Mouse (Mus musculus) stomach, postnatal 0 days (tissue): Measurements from ENCODE around the gene Psmb8. TPM values are rescaled to one million over a fixed set of nuclear protein-coding genes. Genes with fewer than 3 reads are reported as not detected.
A peak's percentile ranks its signal among the peaks of the same experiment; 100 is the strongest.

Experiments
- ATAC-seq: fragments of 200-750 bp; cut with Nextera tagmentation; 2 replicates; pipeline ENCODE4 v1.8.0; 2017; ENCODE audit not compliant: low FRiP score, low TSS enrichment
- DNase-seq: peaks from one replicate; pipeline ENCODE4 v3.0.0-alpha.2; 2016; ENCODE audit warnings: low spot score
- H3K27ac ChIP-seq: fragments of 300-500 bp; sonication (generic); replicated peaks from 2 replicates; pipeline ENCODE4 v1.5.1; 2014; ENCODE audit warnings: mild to moderate bottlenecking, control low read depth
- H3K27me3 ChIP-seq: fragments of 300-500 bp; sonication (generic); 2 replicates; pipeline ENCODE4 v1.6.1; 2014; ENCODE audit warnings: low read length; ENCODE audit not compliant: control insufficient read depth, insufficient read depth
- H3K36me3 ChIP-seq: fragments of 300-500 bp; sonication (generic); 2 replicates; pipeline ENCODE4 v1.6.1; 2014; ENCODE audit warnings: low read length, mixed read lengths; ENCODE audit not compliant: control insufficient read depth, insufficient read depth
- H3K4me1 ChIP-seq: fragments of 300-500 bp; sonication (generic); replicated peaks from 2 replicates; pipeline ENCODE4 v1.6.1; 2014; ENCODE audit warnings: antibody characterized with exemption; ENCODE audit not compliant: control insufficient read depth, insufficient read depth
- H3K4me2 ChIP-seq: fragments of 300-500 bp; sonication (generic); replicated peaks from 2 replicates; pipeline ENCODE4 v1.6.1; 2014; ENCODE audit warnings: low read depth, mild to moderate bottlenecking, control low read depth, moderate library complexity
- H3K4me3 ChIP-seq: fragments of 300-500 bp; sonication (generic); 2 replicates; pipeline ENCODE4 v1.5.1; 2014; ENCODE audit warnings: low read depth, low read length, control low read depth
- H3K9ac ChIP-seq: fragments of 300-500 bp; sonication (generic); 2 replicates; pipeline ENCODE4 v1.6.1; 2014; ENCODE audit warnings: mild to moderate bottlenecking, low read length, control low read depth, mixed read lengths
- H3K9me3 ChIP-seq: fragments of 300-500 bp; sonication (generic); 2 replicates; pipeline ENCODE4 v1.6.1; 2016; ENCODE audit warnings: low read length; ENCODE audit not compliant: control insufficient read depth
- CTCF ChIP-seq: IDR thresholded peaks from 2 replicates; pipeline ENCODE4 v1.5.1; 2016; ENCODE audit warnings: antibody characterized with exemption, low read depth, mild to moderate bottlenecking, moderate library complexity
- EP300 ChIP-seq: optimal IDR thresholded peaks from 2 replicates; pipeline ENCODE3; 2016; ENCODE audit warnings: antibody characterized with exemption
- whole genome bisulfite sequencing: fragments of 180-500 bp; shearing (Covaris S2); extraction: QIAGEN DNeasy Blood & Tissue Kit; methylation state at CpG from one replicate; pipeline ENCODE4 v1.1.7; 2014; 5-methylcytosine and 5-hydroxymethylcytosine counted together
- polyA plus RNA-seq: library from polyadenylated mRNA; unstranded; fragments of >200 nt; fragmentation: Nextera tagmentation; extraction: Ambion mirVana; gene quantifications from 2 replicates; pipeline ENCODE4 v1.2.1, GENCODE M21; 2015

Gene Psmb8
- polyA plus RNA-seq, 1 experiment from 2014 or later, result 16.2 TPM

DNA sequence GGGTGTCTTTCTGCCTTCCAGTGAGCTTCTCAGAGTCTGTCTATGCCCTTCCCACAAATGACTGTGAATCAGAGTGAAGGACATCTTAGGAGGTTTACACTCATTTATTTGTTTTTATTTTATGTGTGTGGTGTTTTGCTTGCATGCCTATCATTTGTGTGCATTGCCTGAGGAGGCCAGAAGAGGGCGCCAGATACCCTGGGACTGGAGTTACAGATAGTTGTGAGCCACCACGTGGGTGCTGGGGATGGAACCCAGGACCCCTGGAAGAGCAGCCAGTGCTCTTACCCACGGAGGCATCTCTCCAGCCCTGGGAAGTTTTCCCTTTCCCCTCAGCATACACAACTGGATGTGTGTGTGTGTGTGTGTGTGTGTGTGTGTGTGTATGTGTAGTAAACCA, 12.2 kb downstream of the Psmb8 start:
- 49% methylated on average over 3 of the region's 3 CpGs for WGBS
- Histone ChIP-seq H3K4me1 (no peaks in the 10 kb centered on the region), H3K9me3 (no peaks in the 10 kb centered on the region), H3K9ac (no peak overlapping the region), H3K4me3 (no peak overlapping the region), H3K36me3 (no peaks in the 10 kb centered on the region), H3K27me3 (no peaks in the 10 kb centered on the region), H3K4me2 (no peak overlapping the region), H3K27ac (no peak overlapping the region)
- peak; percentile 52 for TF ChIP-seq CTCF
- TF ChIP-seq EP300, result no peak
- ATAC-seq, result no peak
- no peak for DNase-seq

GRCm38 (mm10) chr17:34210599-34210998, 13.1 kb downstream of the Psmb8 start:
- H3K4me3 ChIP-seq, result no peak overlapping the region
- DNase-seq (no peak), ATAC-seq (no peak)
- 59% methylated on average over 3 of the region's 3 CpGs for WGBS
- TF ChIP-seq CTCF (no peak), EP300 (no peak)
- H3K4me1 ChIP-seq, result no peaks in the 10 kb centered on the region
- H3K9me3 ChIP-seq, result no peaks in the 10 kb centered on the region
- H3K9ac ChIP-seq, result no peak overlapping the region
- H3K27me3 ChIP-seq, result no peaks in the 10 kb centered on the region
- no peak overlapping the region for H3K4me2 ChIP-seq
- H3K27ac ChIP-seq, result no peak overlapping the region
- no peaks in the 10 kb centered on the region for H3K36me3 ChIP-seq

DNA sequence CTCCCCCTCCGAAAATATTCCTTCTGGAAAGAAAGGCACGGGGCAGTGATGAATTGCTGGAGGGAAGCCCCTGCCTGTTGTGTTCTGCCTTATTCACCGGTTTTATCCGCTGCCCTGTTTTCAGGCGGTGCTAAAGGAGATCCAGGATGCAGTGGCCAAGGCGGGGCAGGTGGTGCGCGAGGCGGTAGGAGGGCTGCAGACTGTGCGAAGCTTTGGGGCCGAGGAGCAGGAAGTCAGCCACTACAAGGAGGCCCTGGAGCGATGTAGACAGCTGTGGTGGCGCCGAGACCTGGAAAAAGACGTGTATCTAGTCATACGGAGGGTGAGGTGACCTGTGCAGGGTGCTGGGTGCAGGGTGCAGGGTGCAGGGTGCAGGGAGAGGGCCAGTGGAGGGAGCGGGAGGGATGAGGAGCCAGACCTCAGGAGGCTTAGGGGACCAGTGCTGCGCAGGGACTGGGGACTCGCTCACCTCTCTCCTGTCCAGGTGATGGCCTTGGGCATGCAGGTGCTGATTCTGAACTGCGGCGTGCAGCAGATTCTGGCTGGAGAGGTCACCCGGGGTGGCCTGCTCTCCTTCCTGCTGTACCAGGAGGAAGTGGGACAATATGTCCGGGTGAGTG, 14.3 kb downstream of the Psmb8 start:
- WGBS, result 23% methylated on average over 23 of the region's 23 CpGs
- H3K9ac ChIP-seq, result no peak overlapping the region; the same call in 1 of the 2 replicates
- TF ChIP-seq CTCF (no peak), EP300 (no peak)
- H3K27me3 ChIP-seq, result no peaks in the 10 kb centered on the region
- ATAC-seq (no peak), DNase-seq (no peak)
- H3K4me1 ChIP-seq, result no peaks in the 10 kb centered on the region
- no peak overlapping the region for H3K4me3 ChIP-seq
- no peaks in the 10 kb centered on the region for H3K9me3 ChIP-seq
- no peak overlapping the region for H3K4me2 ChIP-seq
- no peaks in the 10 kb centered on the region for H3K36me3 ChIP-seq
- H3K27ac ChIP-seq, result no peak overlapping the region

DNA sequence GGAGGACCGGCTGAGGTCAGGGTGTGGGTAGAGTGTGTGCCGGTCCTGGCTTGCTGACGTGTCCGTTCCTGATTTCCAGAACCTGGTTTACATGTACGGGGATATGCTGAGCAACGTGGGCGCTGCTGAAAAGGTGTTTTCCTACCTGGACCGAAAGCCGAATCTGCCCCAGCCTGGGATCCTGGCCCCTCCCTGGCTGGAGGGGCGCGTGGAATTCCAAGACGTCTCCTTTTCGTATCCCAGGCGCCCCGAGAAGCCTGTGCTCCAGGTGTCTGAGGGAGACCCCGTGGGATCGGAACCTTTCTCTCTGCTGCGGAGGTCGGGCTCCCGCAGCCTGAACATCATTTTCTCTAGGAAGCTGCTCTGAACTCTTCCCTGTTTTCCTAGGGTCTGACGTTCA, 16.4 kb downstream of the Psmb8 start:
- Histone ChIP-seq H3K4me3 (no peak overlapping the region), H3K27ac (no peak overlapping the region), H3K36me3 (no peaks in the 10 kb centered on the region), H3K4me1 (no peaks in the 10 kb centered on the region), H3K27me3 (no peaks in the 10 kb centered on the region), H3K4me2 (no peak overlapping the region), H3K9me3 (no peaks in the 10 kb centered on the region), H3K9ac (no peak overlapping the region)
- DNase-seq, result no peak
- TF ChIP-seq CTCF (no peak), EP300 (no peak)
- no peak for ATAC-seq
- WGBS, result 44% methylated on average over 21 of the region's 21 CpGs

DNA sequence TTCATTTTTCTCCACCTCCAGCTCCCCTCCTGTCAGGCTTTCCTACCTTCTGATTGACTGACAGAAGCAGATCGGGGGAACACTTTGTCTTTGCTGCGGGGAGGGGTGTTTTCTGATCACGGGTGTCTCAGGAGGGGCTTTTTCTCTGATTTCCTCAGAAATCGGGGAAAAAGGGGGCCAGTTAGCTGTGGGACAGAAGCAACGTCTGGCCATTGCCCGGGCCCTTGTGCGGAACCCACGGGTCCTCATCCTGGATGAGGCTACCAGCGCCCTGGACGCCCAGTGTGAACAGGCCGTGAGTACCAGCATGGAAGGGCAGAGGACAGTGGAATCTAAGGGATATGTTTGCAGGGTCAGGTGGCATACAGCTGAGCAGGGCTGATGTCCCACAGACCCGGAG, 17.7 kb downstream of the Psmb8 start:
- Histone ChIP-seq H3K4me1 (no peaks in the 10 kb centered on the region), H3K4me2 (no peak overlapping the region), H3K4me3 (no peak overlapping the region), H3K9me3 (no peaks in the 10 kb centered on the region), H3K36me3 (no peaks in the 10 kb centered on the region), H3K27me3 (no peaks in the 10 kb centered on the region), H3K9ac (no peak overlapping the region), H3K27ac (no peak overlapping the region)
- 83% methylated on average over 12 of the region's 12 CpGs for WGBS
- no peak for ATAC-seq
- no peak for DNase-seq
- TF ChIP-seq CTCF, result no peak
- TF ChIP-seq EP300, result no peak

GRCm38 (mm10) chr17:34217216-34217928, 19.9 kb downstream of the Psmb8 start:
- 81% methylated on average over 8 of the region's 8 CpGs for WGBS
- DNase-seq (no peak), ATAC-seq (no peak)
- H3K4me1 ChIP-seq, result no peaks in the 10 kb centered on the region
- no peak overlapping the region for H3K4me3 ChIP-seq
- H3K36me3 ChIP-seq, result no peaks in the 10 kb centered on the region
- H3K4me2 ChIP-seq, result no peak overlapping the region
- no peak overlapping the region for H3K9ac ChIP-seq
- no peak for TF ChIP-seq EP300
- TF ChIP-seq CTCF, result no peak
- H3K27me3 ChIP-seq, result no peaks in the 10 kb centered on the region
- H3K9me3 ChIP-seq, result no peaks in the 10 kb centered on the region
- no peak overlapping the region for H3K27ac ChIP-seq
